Mouse (Mus musculus): Measurements from ENCODE around the gene 1700001C02Rik.

GRCm38 (mm10) chr5:30472148-30472547 is 6.3 kb downstream of the 1700001C02Rik start:
- TF ChIP-seq POLR2A (IDR thresholded peaks at IDR 0.05; ENCODE audit: low read depth, low read length) (no peak), CTCF (IDR thresholded peaks at IDR 0.05; ENCODE audit: extremely low read depth, insufficient read length, insufficient replicate concordance, low read depth, low read length) (no peak)

Measured in small intestine, adult 2 months (tissue).